Mouse (Mus musculus) layer of hippocampus, postnatal 14 days (tissue): Measurements from ENCODE around the gene Klhdc4. TPM values are rescaled to one million over a fixed set of nuclear protein-coding genes. Genes with fewer than 3 reads are reported as not detected.

Experiments
- DNase-seq, 2 experiments: peaks; one replicate each; pipeline ENCODE4 v3.0.0; 2021 to 2022; ENCODE audit warnings: low spot score in 2 of 2, mixed read lengths in 1 of 2
- total RNA-seq, 2 experiments: library from RNA; stranded (reverse); gene quantifications; 2 replicates each; pipeline ENCODE4 v1.2.3; 2021

Gene Klhdc4
- total RNA-seq, 2 experiments from 2014 or later: 28.0 to 30.7 TPM

DNA sequence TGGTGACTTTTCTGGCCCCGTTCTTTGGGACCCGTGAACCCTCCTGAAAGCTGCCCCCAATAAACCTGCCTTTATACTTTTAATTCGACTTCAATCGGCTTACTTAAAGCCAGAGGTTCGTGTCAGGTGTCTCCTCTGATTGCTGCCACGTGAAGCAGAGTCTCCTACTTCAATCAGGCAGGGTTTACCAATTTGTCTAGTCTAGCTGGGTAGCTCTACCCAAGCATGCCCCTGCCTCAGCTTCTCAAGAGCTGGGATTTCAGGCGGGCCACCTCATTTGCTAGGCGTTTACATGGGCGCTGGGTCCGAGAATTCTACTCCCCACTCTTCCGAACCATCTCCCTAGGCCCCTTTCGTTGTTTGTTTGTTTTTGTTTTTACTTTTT lies 21.1 kb upstream of the Klhdc4 start:
- no peak for DNase-seq

DNA sequence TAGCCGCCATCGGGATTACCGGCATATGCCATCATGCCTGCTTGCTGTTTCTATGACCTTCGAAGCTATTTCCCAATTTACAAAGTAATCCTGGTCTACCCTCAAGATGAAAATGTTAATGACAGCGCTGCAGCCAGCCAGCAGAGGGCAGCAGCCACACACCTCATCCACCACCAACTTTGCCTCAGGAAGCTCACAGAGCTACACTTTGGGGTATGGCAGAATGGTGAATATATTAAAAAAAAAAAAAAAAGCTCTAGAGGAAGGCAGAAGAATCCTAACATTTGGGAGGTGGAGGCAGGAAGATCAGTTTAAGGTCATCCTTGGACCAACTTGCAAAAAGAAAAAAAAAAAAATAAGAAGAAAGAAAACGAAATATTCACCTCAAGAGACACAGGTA lies 20.6 kb upstream of the Klhdc4 start:
- peak; percentile 74 to 81 for DNase-seq

DNA sequence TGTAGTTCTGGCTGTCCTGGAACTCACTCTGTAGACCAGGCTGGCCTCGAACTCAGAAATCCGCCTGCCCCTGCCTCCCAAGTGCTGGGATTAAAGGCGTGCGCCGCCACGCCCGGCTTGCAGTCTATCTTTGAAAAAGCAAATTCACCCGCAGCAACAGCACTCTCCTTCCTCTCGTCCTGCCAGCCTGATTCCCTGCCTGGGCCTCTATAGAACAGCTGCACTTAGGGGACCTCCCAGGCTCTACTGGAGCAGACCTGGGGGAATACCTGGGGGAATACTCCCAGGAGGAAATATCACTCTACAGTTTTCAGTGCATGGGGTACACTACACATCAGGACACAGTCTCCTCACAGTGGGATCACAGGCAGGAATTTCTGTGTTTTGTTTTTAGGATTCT lies 19.9 kb upstream of the Klhdc4 start:
- no peak for DNase-seq

DNA sequence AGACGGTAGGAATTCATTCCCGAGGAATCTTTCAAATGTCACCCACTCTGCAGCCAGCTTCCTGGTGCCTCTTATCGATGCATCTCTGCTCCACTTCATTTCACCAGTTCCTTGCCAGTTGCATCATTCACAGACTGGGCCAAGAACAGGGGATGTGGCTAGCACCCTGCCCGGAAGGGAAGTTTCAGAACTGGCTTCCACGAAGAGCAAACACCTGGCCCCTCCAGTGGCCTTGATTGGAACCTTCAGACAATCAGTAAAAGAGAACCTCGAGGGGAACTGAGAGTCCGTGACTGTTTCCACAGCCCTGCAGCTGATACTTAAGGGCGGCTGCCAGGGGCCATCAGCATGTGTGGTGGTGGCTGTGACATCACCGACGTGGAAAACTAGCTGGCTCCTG lies 19.1 kb upstream of the Klhdc4 start:
- no peak for DNase-seq

DNA sequence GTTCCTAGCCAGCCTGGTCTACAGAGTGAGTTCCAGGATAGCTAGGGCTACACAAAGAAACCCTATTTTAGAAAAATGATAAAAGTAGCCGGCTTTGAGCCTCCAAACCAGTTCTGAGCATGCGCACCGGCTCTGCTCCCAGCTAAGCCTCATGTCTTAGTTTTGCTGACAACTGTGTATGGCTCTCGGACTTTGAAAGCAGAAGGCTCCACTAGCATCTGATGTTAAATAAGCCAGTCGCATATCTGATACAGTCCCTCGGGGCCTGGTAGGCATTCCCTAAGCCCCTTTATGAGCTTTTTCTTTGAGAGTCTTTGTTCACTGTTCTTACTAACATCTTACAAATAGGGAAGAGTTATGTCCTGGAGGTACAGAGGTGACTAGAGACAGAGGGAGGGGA lies 18.6 kb upstream of the Klhdc4 start:
- DNase-seq: no peak

DNA sequence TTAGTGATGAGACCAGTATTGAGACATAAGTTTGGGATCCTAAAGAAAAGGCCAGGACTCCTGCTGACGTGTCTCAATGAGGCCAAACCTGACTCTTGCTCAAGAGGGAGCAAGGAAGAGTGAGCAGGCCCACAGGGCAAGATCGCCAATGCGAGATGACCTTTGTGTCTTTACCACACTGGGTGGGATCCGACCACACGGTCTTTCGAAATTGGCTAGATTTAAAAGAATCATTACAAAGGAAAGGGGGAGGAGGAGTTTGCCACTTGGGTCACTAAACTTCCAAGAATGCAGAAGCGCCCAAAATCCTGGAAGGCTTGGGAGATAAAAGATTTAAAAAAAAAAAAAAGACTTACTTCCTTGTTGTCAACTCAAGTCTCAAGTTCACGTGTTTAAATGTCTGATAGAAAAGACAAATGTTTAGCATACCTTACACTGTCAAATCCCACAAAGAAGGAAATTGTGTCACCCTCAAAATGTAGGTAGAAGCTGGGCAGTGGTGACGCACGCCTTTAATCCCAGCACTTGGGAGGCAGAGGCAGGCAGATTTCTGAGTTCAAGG lies 18.0 kb upstream of the Klhdc4 start:
- DNase-seq: no peak

DNA sequence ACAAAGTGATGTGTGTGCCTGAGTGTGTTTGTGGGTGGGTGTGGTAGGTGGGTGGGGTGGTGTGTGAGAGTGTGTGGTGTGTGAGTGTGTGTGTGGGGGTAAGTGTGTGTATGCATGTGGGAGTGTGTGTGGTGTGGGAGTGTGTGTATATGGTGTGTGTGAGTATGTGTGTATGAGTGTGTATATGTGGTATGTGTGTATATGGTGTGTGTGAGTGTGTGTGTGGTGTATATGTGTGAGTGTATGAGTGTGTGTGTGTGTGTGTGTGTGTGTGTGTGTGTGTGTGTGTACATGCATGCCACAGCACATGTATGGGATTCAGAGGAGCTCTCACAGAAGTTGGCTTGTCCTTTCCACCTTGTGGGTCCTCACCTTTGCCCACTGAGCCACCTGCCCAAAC lies 17.4 kb upstream of the Klhdc4 start:
- no peak for DNase-seq

DNA sequence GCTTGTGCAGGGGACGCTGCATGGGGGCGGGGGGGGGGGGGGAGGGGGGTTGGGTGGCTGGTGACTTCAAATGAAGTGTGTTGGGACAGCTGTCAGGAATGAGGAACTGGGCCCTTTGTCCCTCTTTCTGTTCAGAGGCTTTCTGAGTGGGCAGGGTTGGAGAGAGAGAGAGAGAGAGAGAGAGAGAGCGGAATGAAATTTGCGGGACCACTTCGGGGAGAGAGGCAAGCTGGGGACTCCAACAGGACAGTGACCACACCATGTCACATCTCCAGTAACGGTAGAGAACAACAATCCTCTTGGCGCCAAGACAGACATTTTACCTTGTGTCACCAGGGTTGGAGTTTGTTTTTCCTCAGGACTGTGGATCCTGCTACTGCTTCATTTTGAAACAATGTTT lies 15.4 kb upstream of the Klhdc4 start:
- no peak for DNase-seq

DNA sequence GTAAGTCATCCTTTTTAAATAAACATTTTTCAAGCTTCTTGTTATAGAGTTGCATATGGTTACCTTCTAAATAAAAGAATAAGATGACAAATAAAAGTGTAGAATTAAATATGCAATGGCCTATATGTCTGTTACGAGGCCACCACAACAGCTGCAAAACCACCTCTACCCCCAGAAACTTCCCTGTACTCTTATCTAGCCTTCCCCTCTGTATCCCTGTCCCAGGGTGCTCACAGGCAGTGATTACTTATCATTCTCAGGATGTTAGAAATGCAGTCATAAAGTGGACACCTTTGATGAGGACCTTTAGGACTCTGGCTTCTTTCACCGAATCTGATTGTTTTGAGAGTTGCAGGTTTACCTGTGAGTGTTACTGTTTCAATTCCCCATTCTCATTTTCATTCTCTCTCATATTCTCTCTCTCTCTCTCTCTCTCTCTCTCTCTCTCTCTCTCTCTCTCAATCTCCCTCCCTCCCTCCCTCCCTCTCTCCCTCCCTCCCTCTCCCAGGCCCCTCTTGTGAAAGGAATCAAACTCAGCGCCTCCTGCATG lies 13.9 kb upstream of the Klhdc4 start:
- DNase-seq: no peak

DNA sequence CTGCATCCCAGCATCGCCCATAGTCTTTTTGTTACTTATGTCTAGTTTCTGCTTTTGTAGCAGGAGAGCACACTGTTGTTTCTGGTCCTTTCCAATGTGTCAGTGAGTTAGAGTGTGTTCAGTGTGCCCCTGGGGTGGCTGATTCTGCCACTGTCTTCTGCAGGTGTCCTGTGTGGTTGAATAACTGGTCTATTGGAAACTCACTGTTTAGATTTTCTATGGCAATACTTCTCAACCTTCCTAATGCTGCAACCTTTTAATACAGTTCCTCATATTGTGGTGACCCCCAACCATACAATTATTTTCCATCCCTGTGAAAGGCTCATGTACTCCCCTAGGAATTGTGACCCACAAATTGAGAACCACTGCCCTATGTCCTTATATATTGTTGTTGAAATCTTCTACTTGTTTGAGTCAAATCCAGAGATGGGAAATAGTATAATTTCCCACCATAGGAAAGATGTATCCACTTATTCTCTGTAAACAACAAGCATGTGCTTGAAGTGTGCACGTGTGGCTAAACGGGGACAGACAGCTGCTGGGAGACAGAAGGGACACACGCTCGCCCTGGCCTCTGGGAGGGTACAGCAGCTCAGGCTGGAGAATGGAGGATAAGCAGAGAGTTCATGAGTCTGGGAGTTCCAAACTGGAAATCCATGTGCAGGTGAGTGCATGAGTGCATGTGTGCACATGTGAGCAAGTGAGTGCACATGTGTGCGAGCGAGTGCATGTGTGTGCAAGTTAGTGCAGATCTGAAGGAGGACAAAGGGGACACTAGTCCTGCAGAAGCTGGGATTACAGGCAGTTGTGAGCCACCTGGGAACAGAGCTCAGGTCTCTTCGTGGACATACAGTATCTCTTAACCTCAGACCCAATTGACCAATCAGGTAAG lies 12.9 kb upstream of the Klhdc4 start:
- no peak for DNase-seq

DNA sequence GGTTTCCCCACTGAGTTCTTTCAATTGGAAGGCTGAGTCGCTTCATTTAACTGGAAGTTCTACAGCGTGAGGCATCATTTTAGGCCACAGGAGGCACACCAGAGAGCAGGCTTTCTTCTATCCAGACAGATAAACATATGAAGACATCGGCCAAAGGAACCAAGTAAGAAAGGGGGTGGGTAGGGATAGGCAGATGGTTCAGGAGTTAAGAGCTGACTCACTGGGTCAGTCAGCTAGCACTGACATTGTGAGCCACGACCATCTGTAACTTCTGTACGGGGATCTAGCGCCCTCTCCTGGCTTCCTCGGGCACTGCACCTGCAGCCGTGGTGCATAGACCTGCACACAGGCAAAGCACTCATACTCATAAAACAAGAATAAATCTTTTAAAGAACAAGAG lies 11.9 kb upstream of the Klhdc4 start:
- peak; percentile 58 to 63 for DNase-seq

DNA sequence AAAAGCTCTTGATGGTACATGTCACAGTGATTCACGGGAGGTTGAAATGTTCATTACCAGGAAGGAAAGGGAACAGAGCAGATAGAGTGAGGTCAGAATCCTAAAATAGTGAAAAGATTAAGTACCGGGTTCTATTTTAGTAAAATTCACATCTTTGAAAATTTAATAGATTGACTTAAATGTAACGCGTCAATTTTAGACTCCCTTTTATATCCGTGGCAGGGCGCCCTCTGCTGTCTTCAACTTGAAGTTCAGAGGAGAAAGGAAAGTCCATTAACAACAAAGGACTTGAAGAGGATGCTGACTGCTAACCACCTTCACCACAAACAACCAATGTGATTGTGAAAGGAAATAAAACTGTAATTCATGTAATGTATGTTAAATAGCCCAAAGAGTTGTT lies 3.1 kb upstream of the Klhdc4 start:
- peak; percentile 75 to 81 for DNase-seq

DNA sequence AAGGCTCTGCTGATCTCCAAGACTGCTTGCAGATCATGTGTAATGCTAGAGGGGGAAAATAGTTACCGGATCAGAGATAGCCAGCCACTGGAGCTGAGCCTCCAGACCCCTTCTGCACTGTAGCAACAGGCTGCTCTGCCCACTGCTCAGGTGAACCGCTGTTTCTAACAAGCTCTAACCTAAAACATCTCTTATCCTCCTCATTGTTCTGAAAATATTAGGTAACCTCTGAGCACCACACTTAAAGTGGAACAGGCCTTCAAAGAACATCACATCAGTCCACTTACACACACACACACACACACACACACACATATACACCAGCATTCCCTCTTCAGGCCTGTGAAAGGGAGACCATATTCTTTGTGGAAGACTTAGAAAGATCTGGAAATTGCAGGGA lies 2.7 kb upstream of the Klhdc4 start:
- no peak for DNase-seq

DNA sequence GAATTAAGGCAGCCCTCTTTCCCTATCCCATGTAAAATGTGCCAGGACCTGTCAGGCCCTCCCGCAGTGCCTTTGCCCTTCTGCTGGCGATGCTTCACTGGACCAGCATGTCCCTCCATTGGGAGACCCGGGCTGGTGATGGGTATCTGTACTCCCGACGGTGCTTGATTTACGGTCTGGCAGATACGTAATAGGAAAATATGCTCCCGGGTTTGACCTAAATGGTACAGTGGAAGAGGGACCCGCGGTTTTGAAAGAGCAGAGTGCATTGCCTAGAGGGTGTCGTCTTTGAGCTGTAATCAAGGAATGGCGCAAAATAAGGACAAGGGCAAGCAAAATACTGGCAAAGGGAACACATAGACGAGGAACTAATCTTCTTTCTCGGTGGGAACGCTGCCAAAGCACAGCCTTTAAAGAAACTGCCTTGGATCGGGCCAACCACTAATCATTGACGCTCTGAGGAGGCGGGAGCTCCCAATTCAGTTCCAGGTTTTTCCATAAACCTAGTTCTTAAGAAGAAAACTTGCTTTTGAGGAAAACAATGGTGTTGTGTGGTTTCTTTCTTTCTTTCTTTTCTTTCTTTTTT lies 501 bp upstream of the Klhdc4 start:
- DNase-seq: peak in 1 of 2 experiments; percentile 41

DNA sequence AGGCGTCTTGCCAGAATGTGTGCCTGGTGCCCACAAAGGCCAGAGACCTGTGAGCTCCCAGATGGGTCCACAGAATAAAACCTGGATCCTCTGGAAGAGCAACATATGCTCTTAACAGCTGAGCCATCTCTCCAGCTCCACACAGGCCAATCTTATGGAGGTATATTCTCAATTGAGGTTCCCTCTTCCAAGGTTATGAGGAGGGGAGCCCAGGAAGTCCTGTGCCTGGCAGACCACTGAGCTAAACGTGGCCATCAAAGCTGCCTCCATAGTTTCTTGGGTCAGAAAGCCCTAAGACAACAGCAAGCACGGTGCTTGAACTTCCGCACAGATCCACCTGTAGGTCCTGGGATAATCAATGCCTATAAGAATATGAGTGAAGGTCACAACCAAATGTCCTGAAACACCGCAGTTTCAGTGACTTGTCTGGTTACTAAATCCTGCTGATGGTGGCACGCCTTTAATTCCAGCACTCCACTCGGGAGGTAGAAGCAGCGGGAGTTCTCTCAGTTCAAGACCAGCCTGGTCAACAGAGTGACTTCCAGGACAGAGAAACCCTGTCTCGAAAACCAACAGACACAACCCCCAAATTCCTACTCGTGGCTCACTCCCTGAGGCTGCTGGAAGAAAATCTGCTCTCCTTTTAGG lies 869 bp downstream of the Klhdc4 start:
- no peak for DNase-seq

DNA sequence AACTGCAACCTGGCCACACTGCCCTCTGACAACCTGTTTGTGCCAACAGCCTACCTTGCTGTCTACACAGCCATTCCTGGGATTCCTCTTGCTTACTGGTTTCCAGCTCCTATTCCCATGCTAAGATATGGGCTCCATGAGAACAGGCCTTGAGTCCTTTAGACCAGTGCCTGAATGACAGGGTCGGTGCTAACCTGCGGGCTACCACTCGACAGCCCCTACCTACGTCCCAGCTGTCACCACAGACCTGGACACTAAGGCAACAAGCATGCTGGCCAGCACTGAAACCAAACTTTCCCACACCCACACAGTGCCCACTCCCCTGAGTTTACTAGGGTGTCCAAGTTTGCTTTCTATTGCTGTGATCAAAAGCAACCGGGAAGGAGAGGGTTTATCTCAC lies 1.6 kb downstream of the Klhdc4 start:
- no peak for DNase-seq

DNA sequence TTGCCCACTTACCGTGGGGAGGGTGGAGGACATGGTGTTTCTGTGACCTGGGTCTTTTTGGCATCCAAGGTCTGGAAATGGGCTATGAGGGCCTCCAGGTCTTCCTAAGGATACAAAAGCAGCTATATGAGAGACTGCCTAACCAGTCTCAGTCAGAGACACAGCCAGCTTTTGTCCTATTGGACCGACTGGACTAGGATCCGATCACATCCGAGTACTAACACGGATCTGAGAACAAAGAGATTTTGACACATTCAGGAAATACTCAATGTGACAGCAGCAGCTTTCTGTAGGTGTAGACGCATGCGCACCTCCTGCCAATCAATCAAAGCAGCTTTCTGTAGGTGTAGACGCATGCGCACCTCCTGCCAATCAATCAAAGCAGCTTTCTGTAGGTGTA lies 7.6 kb downstream of the Klhdc4 start:
- no peak for DNase-seq

DNA sequence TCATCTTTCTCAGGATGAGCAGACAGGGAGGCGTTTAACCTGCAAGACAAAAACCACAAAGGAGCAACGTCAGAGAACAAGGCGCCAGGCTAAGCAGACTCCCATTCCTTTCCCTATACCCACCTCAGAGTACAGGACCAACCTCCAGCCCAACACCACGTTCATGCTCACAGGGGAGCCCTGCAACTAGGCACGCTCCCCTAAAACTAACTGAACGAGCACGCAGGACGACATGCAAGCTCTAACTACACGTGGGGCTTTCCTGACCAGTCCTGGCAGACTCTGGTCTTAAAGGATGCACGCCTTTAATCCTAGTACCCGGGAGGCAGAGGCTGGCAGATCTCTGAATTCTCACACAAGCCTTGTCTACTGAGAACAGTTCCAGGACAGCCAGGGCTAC lies 8.0 kb downstream of the Klhdc4 start:
- no peak for DNase-seq

DNA sequence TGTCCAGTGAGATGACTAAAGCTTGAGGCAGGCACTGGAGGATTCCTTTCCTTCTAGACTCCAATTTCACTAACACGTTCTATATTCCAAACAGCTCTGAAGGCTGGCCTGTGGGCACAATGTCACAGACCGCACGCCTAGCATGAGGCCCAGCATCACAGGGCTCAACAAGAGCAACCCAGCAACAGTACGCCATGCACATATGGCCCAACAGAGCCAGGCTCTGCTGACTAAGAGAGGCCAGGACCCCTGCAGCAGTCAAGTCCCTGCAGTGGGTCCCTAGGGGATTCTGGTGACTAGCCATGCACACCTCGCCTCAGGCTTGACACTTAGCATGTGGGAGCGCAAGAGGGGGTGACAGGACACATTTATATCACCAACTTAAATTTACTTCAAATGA lies 8.5 kb downstream of the Klhdc4 start:
- no peak for DNase-seq

DNA sequence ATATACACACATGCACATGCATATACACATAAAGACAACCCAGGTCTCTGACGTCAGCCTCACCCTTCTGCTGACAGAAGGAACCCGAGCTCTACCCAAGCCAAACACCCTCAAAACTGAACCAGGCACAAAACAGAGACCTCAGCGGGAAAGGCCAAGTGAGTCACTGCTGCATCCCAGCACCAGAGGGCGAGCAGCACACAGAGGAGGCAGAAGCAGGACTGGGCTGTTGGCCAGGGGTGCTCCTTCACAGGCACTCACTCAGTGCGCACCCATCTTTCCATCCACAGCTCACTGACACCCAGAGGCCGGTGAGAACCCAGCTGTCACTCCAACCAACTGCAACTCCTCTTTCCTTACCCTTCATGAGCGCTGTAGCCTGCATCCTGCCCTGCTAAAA lies 11.1 kb downstream of the Klhdc4 start:
- DNase-seq: no peak

DNA sequence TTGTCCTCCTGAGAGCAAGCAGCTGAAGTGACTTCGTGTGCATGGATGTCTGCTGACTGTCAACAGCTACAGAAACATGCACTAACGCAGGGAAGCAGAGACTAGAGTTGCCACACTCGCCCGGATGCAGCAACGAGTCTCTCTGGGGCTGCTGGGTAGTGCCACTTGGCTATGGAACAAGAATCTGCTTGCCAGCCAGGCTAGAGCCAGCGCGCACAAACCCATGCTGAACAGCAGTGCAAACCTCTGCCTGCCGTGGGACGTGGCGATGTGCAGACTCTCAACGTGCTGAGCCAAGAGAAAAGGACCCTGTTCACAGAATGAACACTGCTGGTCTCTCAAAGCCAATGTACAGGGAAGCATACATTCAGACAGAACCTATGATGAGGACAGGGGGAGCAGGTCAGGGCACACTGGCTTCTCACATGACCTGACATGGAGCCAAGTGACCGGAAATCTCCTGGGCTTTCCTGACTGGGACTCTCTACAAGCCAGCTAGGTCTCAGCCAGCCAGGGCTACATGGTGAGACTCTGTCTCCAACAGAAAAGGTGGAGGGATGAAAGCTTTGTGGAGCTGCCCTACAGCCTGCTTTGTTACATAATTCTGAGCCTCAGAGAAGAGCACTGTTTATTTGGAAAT lies 17.3 kb downstream of the Klhdc4 start:
- no peak for DNase-seq
